Mouse (Mus musculus) E14TG2a.4 (cell line): ENCODE measurements around the gene Lkaaear1.

ENCODE experiments used
- CTCF ChIP-seq: conservative IDR thresholded peaks from 2 replicates; pipeline ENCODE4 v1.5.1; 2014; ENCODE audit warnings: low read length
- NANOG ChIP-seq: IDR thresholded peaks from 2 replicates; pipeline ENCODE4 v1.6.1; 2014; ENCODE audit warnings: borderline replicate concordance, low read length, mixed read lengths

DNA sequence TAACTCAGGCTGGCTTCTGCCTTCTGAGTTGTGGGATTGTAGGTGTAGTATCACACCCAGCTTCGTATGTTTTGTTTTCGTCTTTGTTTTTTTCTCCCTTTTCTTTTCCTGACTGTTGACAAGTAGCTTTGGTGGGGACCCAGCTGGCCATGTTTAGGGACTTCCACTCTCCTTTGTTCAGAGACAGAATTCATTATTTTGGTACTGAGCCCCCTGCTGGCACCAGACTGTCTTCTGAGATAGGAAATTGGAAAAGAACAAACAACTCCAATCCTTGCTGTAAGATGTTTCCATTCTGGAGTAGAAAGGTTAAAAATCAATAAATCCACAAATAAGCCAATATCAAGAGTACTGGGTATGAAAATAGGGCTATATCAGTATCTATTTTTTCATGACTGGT lies 21.8 kb downstream of the Lkaaear1 start:
- TF ChIP-seq CTCF: no peak
- TF ChIP-seq NANOG: no peak
